Mouse (Mus musculus): ENCODE data around the gene Nsun7. TPM values are rescaled to one million over a fixed set of nuclear protein-coding genes. Genes with fewer than 3 reads are reported as not detected.

Nsun7 gene
- polyA plus RNA-seq, 1 experiment: 4.2 TPM

GRCm38 (mm10) chr5:66231660-66232269, 27.9 kb upstream of the Nsun7 start:
- TF ChIP-seq POLR2A (IDR thresholded peaks at IDR 0.05; ENCODE audit: borderline replicate concordance, insufficient read depth, low read length): no peak
- no peak for TF ChIP-seq CTCF (IDR thresholded peaks at IDR 0.05; ENCODE audit: borderline replicate concordance, insufficient read depth, low read depth, low read length)

GRCm38 (mm10) chr5:66232456-66232855, 27.2 kb upstream of the Nsun7 start:
- TF ChIP-seq CTCF (IDR thresholded peaks at IDR 0.05; ENCODE audit: borderline replicate concordance, insufficient read depth, low read depth, low read length) (no peak), POLR2A (IDR thresholded peaks at IDR 0.05; ENCODE audit: borderline replicate concordance, insufficient read depth, low read length) (no peak)
- no peak overlapping the region for H3K27ac ChIP-seq (ENCODE audit: insufficient read depth, low read length)
- no peaks in the 10 kb centered on the region for H3K27me3 ChIP-seq (ENCODE audit: control insufficient read depth, insufficient read depth, low read length)
- no peaks in the 10 kb centered on the region for H3K4me1 ChIP-seq (ENCODE audit: control insufficient read depth, insufficient read depth, low read length)
- H3K4me3 ChIP-seq (replicated peaks; ENCODE audit: insufficient read depth, low read depth, low read length): no peak overlapping the region
- DNase-seq: no peak
- WGBS: 51% methylated on average over 3 of the region's 3 CpGs

More at GRCm38 (mm10) chr5:66231660-66232269, 27.9 kb upstream of the Nsun7 start:
- no peak overlapping the region for H3K4me3 ChIP-seq (replicated peaks; ENCODE audit: insufficient read depth, low read depth, low read length)
- H3K27ac ChIP-seq (ENCODE audit: insufficient read depth, low read length): no peak overlapping the region
- no peaks in the 10 kb centered on the region for H3K4me1 ChIP-seq (ENCODE audit: control insufficient read depth, insufficient read depth, low read length)
- WGBS: 89% methylated on average over 8 of the region's 8 CpGs
- no peaks in the 10 kb centered on the region for H3K27me3 ChIP-seq (ENCODE audit: control insufficient read depth, insufficient read depth, low read length)
- DNase-seq: no peak

GRCm38 (mm10) chr5:66241894-66242293, 17.8 kb upstream of the Nsun7 start:
- H3K4me3 ChIP-seq (replicated peaks; ENCODE audit: insufficient read depth, low read depth, low read length): no peak overlapping the region
- TF ChIP-seq CTCF (IDR thresholded peaks at IDR 0.05; ENCODE audit: borderline replicate concordance, insufficient read depth, low read depth, low read length) (no peak), POLR2A (IDR thresholded peaks at IDR 0.05; ENCODE audit: borderline replicate concordance, insufficient read depth, low read length) (no peak)
- DNase-seq: no peak
- no peaks in the 10 kb centered on the region for H3K27me3 ChIP-seq (ENCODE audit: control insufficient read depth, insufficient read depth, low read length)
- H3K27ac ChIP-seq (ENCODE audit: insufficient read depth, low read length): no peak overlapping the region
- H3K4me1 ChIP-seq (ENCODE audit: control insufficient read depth, insufficient read depth, low read length): no peaks in the 10 kb centered on the region

GRCm38 (mm10) chr5:66243467-66243866, 16.2 kb upstream of the Nsun7 start:
- TF ChIP-seq POLR2A (IDR thresholded peaks at IDR 0.05; ENCODE audit: borderline replicate concordance, insufficient read depth, low read length) (no peak), CTCF (IDR thresholded peaks at IDR 0.05; ENCODE audit: borderline replicate concordance, insufficient read depth, low read depth, low read length) (no peak)
- H3K4me3 ChIP-seq (replicated peaks; ENCODE audit: insufficient read depth, low read depth, low read length): no peak overlapping the region
- H3K27ac ChIP-seq (ENCODE audit: insufficient read depth, low read length): no peak overlapping the region
- WGBS: 88% methylated on average over 9 of the region's 9 CpGs
- H3K4me1 ChIP-seq (ENCODE audit: control insufficient read depth, insufficient read depth, low read length): no peaks in the 10 kb centered on the region
- no peaks in the 10 kb centered on the region for H3K27me3 ChIP-seq (ENCODE audit: control insufficient read depth, insufficient read depth, low read length)
- DNase-seq: no peak

GRCm38 (mm10) chr5:66244043-66244660, 15.5 kb upstream of the Nsun7 start:
- H3K4me1 ChIP-seq (ENCODE audit: control insufficient read depth, insufficient read depth, low read length): no peaks in the 10 kb centered on the region
- no peak overlapping the region for H3K27ac ChIP-seq (ENCODE audit: insufficient read depth, low read length)
- no peaks in the 10 kb centered on the region for H3K27me3 ChIP-seq (ENCODE audit: control insufficient read depth, insufficient read depth, low read length)
- TF ChIP-seq CTCF (IDR thresholded peaks at IDR 0.05; ENCODE audit: borderline replicate concordance, insufficient read depth, low read depth, low read length) (no peak), POLR2A (IDR thresholded peaks at IDR 0.05; ENCODE audit: borderline replicate concordance, insufficient read depth, low read length) (no peak)
- WGBS: 41% methylated on average over 6 of the region's 6 CpGs
- no peak overlapping the region for H3K4me3 ChIP-seq (replicated peaks; ENCODE audit: insufficient read depth, low read depth, low read length)
- no peak for DNase-seq

GRCm38 (mm10) chr5:66245958-66246497, 13.7 kb upstream of the Nsun7 start:
- no peak for DNase-seq
- Histone ChIP-seq H3K4me1 (ENCODE audit: control insufficient read depth, insufficient read depth, low read length) (no peaks in the 10 kb centered on the region), H3K27ac (ENCODE audit: insufficient read depth, low read length) (no peak overlapping the region), H3K27me3 (ENCODE audit: control insufficient read depth, insufficient read depth, low read length) (no peaks in the 10 kb centered on the region), H3K4me3 (replicated peaks; ENCODE audit: insufficient read depth, low read depth, low read length) (no peak overlapping the region)
- WGBS: 93% methylated on average over 9 of the region's 10 CpGs
- TF ChIP-seq CTCF (IDR thresholded peaks at IDR 0.05; ENCODE audit: borderline replicate concordance, insufficient read depth, low read depth, low read length) (no peak), POLR2A (IDR thresholded peaks at IDR 0.05; ENCODE audit: borderline replicate concordance, insufficient read depth, low read length) (no peak)

GRCm38 (mm10) chr5:66253219-66253618, 6.5 kb upstream of the Nsun7 start:
- no peaks in the 10 kb centered on the region for H3K4me1 ChIP-seq (ENCODE audit: control insufficient read depth, insufficient read depth, low read length)
- no peak overlapping the region for H3K4me3 ChIP-seq (replicated peaks; ENCODE audit: insufficient read depth, low read depth, low read length)
- no peaks in the 10 kb centered on the region for H3K27me3 ChIP-seq (ENCODE audit: control insufficient read depth, insufficient read depth, low read length)
- H3K27ac ChIP-seq (ENCODE audit: insufficient read depth, low read length): no peak overlapping the region
- TF ChIP-seq CTCF (IDR thresholded peaks at IDR 0.05; ENCODE audit: borderline replicate concordance, insufficient read depth, low read depth, low read length): no peak
- no peak for TF ChIP-seq POLR2A (IDR thresholded peaks at IDR 0.05; ENCODE audit: borderline replicate concordance, insufficient read depth, low read length)
- 43% methylated on average over 5 of the region's 5 CpGs for WGBS
- no peak for DNase-seq

GRCm38 (mm10) chr5:66255044-66255443, 4.7 kb upstream of the Nsun7 start:
- no peaks in the 10 kb centered on the region for H3K4me1 ChIP-seq (ENCODE audit: control insufficient read depth, insufficient read depth, low read length)
- DNase-seq: no peak
- TF ChIP-seq POLR2A (IDR thresholded peaks at IDR 0.05; ENCODE audit: borderline replicate concordance, insufficient read depth, low read length): no peak
- no peak for TF ChIP-seq CTCF (IDR thresholded peaks at IDR 0.05; ENCODE audit: borderline replicate concordance, insufficient read depth, low read depth, low read length)
- H3K27ac ChIP-seq (ENCODE audit: insufficient read depth, low read length): no peak overlapping the region
- no peaks in the 10 kb centered on the region for H3K27me3 ChIP-seq (ENCODE audit: control insufficient read depth, insufficient read depth, low read length)
- 88% methylated on average over 10 of the region's 10 CpGs for WGBS
- H3K4me3 ChIP-seq (replicated peaks; ENCODE audit: insufficient read depth, low read depth, low read length): no peak overlapping the region

All from cerebellum, adult 2 months (tissue).